Mouse (Mus musculus) ES-E14 (cell line): ENCODE data around the gene Ephb1. TPM values are rescaled to one million over a fixed set of nuclear protein-coding genes. Genes with fewer than 3 reads are reported as not detected.

Source experiments
- DNase-seq: peaks from one replicate; pipeline ENCODE4 v3.0.0-alpha.2; 2013; ENCODE audit warnings: low read depth, low spot score
- H3K27ac ChIP-seq: 2 replicates; pipeline ENCODE4 v1.5.1; 2012; ENCODE audit warnings: low read depth, mild to moderate bottlenecking, low read length, moderate library complexity, mixed read lengths; ENCODE audit not compliant: poor library complexity, insufficient read depth, severe bottlenecking
- H3K36me3 ChIP-seq: 2 replicates; pipeline ENCODE4 v1.6.1; 2012; ENCODE audit warnings: mild to moderate bottlenecking, low read length, moderate library complexity, mixed read lengths; ENCODE audit not compliant: control insufficient read depth, poor library complexity, insufficient read depth, severe bottlenecking
- H3K4me1 ChIP-seq, 2 experiments: fragments of 150-350 bp in 1 of 2; sonication (generic) in 1 of 2; 2 replicates each; pipeline ENCODE4 v1.6.1; 2012; ENCODE audit warnings: low read length in 2 of 2, mild to moderate bottlenecking in 1 of 2, mixed read lengths in 1 of 2; ENCODE audit not compliant: control insufficient read depth in 2 of 2, insufficient read depth in 2 of 2, poor library complexity in 1 of 2
- H3K4me3 ChIP-seq, 2 experiments: fragments of 150-350 bp in 1 of 2; sonication (generic) in 1 of 2; 2 replicates each; pipeline ENCODE4 v1.5.1; 2012; ENCODE audit warnings: low read length in 2 of 2, low read depth in 1 of 2, mild to moderate bottlenecking in 1 of 2, mixed read lengths in 1 of 2; ENCODE audit not compliant: insufficient read depth in 1 of 2, poor library complexity in 1 of 2, severe bottlenecking in 1 of 2
- H3K9ac ChIP-seq: 2 replicates; pipeline ENCODE4 v1.6.1; 2012; ENCODE audit warnings: low read depth, mild to moderate bottlenecking, low read length, mixed read lengths; ENCODE audit not compliant: poor library complexity, insufficient read depth, severe bottlenecking
- H3K9me3 ChIP-seq: fragments of 150-350 bp; sonication (generic); 2 replicates; pipeline ENCODE4 v1.6.1; 2012; ENCODE audit warnings: low read depth, mild to moderate bottlenecking, low read length; ENCODE audit not compliant: control insufficient read depth, insufficient read depth
- CHD2 ChIP-seq: IDR thresholded peaks from 2 replicates; pipeline ENCODE4 v1.6.1; 2014; ENCODE audit warnings: mild to moderate bottlenecking, low read depth, low read length, inconsistent platforms
- HCFC1 ChIP-seq: IDR thresholded peaks from 2 replicates; pipeline ENCODE4 v1.6.1; 2012; ENCODE audit warnings: low read length, inconsistent platforms, borderline replicate concordance; ENCODE audit not compliant: insufficient read depth
- MAFK ChIP-seq: IDR thresholded peaks from 2 replicates; pipeline ENCODE4 v1.6.1; 2014; ENCODE audit warnings: mild to moderate bottlenecking, low read depth, low read length, inconsistent platforms; ENCODE audit not compliant: insufficient read depth
- ZC3H11A ChIP-seq: IDR thresholded peaks from 2 replicates; pipeline ENCODE4 v1.6.1; 2012; ENCODE audit warnings: low read depth, mild to moderate bottlenecking, inconsistent platforms, low read length, borderline replicate concordance
- ZNF384 ChIP-seq: IDR thresholded peaks from 2 replicates; pipeline ENCODE4 v1.6.1; 2012; ENCODE audit warnings: low read depth, low read length, inconsistent platforms
- in situ Hi-C, 2 experiments: fragments of 600-800 bp; cut with MboI; formaldehyde crosslinking; loops; one replicate each; pipeline ENCODE4 v1.15.1; 2025; ENCODE audit warnings: low sequenced_read_pairs in 2 of 2, inconsistent platforms in 1 of 2; ENCODE audit not compliant: unreplicated experiment in 2 of 2
- total RNA-seq: library from RNA; depleted of rRNA; stranded (reverse); fragments of 300-350 nt; gene quantifications from 2 replicates; pipeline ENCODE4 v1.2.3, GENCODE M21; 2012

Ephb1 gene
- total RNA-seq, 1 experiment = 0.27 TPM

DNA sequence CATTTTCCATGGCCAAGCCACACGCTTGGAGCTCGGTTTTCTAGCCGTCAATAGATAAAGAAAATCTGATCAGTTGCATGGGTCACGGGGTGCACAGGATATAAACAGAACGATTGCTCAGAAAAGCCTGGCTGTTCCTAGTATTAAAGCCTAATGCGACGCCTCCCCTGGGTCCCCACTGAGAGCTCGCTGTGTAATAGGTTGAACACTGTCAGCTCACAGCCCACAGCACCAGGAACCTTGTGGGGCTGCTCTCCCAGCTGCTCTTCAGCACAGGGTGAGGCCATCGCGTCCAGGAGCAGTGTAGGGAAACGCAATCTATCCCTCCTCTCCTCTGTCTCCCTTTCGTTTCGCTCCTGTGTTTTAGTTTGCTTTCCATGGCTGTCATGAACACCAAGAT is 50.6 kb downstream of the Ephb1 start:
- TF ChIP-seq MAFK (no peak), ZNF384 (no peak), HCFC1 (no peak), CHD2 (no peak), ZC3H11A (no peak)
- DNase-seq = no peak
- no peaks in the 10 kb centered on the region for H3K4me1 ChIP-seq
- in situ Hi-C loops = no loop called here
- H3K9me3 ChIP-seq = no peaks in the 10 kb centered on the region
- no peaks in the 10 kb centered on the region for H3K36me3 ChIP-seq
- no peak overlapping the region for H3K4me3 ChIP-seq
- H3K9ac ChIP-seq = no peak overlapping the region
- H3K27ac ChIP-seq = no peak overlapping the region

- in situ Hi-C loops = no loop called here
- TF ChIP-seq CHD2 = no peak
- no peak for TF ChIP-seq MAFK
Measured at GRCm38 (mm10) chr9:102300985-102301384, 53.5 kb downstream of the Ephb1 start.

GRCm38 (mm10) chr9:102298741-102299140 is 55.8 kb downstream of the Ephb1 start:
- Histone ChIP-seq H3K9me3 (no peaks in the 10 kb centered on the region), H3K9ac (no peak overlapping the region), H3K27ac (no peak overlapping the region), H3K36me3 (no peaks in the 10 kb centered on the region), H3K4me3 (no peak overlapping the region), H3K4me1 (no peaks in the 10 kb centered on the region)
- no peak for DNase-seq
- TF ChIP-seq ZNF384 (no peak), MAFK (no peak), CHD2 (no peak), HCFC1 (no peak), ZC3H11A (no peak)
- in situ Hi-C loops = no loop called here

More at GRCm38 (mm10) chr9:102300985-102301384, 53.5 kb downstream of the Ephb1 start:
- H3K9ac ChIP-seq = no peak overlapping the region
- no peaks in the 10 kb centered on the region for H3K9me3 ChIP-seq
- no peak overlapping the region for H3K27ac ChIP-seq
- DNase-seq = no peak
- H3K36me3 ChIP-seq = no peaks in the 10 kb centered on the region
- H3K4me1 ChIP-seq = no peaks in the 10 kb centered on the region
- no peak overlapping the region for H3K4me3 ChIP-seq

DNA sequence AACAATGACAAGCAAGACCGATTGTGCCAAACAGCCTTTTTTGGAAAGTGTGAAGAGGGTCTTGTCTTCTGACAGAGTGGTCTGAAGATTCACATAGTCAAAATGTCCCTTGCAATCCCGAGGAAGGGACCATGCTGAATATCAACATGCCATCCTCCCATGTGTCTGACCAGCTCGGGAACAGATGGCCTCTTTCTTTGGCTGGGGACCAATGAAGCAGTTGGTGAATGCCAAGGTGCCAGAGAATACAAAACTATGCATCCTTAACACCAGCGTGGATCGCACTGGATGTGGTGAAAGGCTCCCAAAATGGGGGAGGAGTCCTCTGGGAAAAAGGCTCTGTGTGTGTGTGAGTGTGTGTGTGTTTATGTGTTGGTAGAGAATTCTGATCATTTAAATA is 56.5 kb downstream of the Ephb1 start:
- H3K36me3 ChIP-seq = no peaks in the 10 kb centered on the region
- TF ChIP-seq ZC3H11A = no peak
- no peak for TF ChIP-seq MAFK
- TF ChIP-seq HCFC1 = no peak
- TF ChIP-seq ZNF384 = no peak
- TF ChIP-seq CHD2 = no peak
- in situ Hi-C loops = no loop called here
- H3K9me3 ChIP-seq = no peaks in the 10 kb centered on the region
- no peaks in the 10 kb centered on the region for H3K4me1 ChIP-seq
- H3K9ac ChIP-seq = no peak overlapping the region
- H3K27ac ChIP-seq = no peak overlapping the region
- no peak overlapping the region for H3K4me3 ChIP-seq
- DNase-seq = no peak

- DNase-seq = no peak
- no peak overlapping the region for H3K27ac ChIP-seq
- H3K9ac ChIP-seq = no peak overlapping the region
- H3K4me1 ChIP-seq = no peaks in the 10 kb centered on the region
- H3K9me3 ChIP-seq = no peaks in the 10 kb centered on the region
- H3K4me3 ChIP-seq = no peak overlapping the region
- in situ Hi-C loops = no loop called here
- TF ChIP-seq ZC3H11A (no peak), CHD2 (no peak), HCFC1 (no peak), MAFK (no peak), ZNF384 (no peak)
- H3K36me3 ChIP-seq = no peaks in the 10 kb centered on the region
Measured at GRCm38 (mm10) chr9:102297176-102297575, 57.3 kb downstream of the Ephb1 start.
